21 mouse cellular contexts compared by ENCODE assay signal in the genomic region with DNA sequence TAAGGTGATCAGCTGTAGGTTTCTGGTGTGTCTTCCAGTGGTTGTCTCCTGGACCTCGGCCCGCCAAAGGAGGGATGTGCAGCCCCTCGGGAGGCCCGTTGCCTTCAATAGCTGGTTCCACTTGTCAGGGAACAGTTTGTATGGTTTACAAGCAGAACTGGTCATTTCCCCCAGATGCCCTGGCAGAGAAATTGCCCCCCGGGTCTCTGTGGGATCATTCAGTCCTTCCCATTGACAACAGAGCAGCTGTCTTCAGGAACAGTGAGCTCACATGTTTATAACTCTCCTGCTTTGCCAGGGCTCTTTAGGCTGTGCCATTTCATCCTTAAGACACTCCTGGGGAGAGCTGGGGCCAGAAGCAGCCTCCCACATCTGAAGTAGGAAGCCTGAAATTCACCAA. TPM values are rescaled to one million over a fixed set of nuclear protein-coding genes. Genes with fewer than 3 reads are reported as not detected.
DNase-seq lines count a peak whose midpoint lies in the region; ATAC-seq and TF ChIP-seq lines count a peak whose summit lies in the region.
"Had no signal": no experiment of that assay in that cellular context is flagged by ENCODE, and none has a peak within 500 bp of the region (broad histone marks: within the 10 kb centered on the region; RNA-seq: fewer than 3 reads in every experiment).

No protein-coding gene starts in this region.

- no peaks in the 10 kb centered on the region for H3K9me3 ChIP-seq in hindbrain, postnatal 0 days (ENCODE audit: low read length)
- no peaks in the 10 kb centered on the region for H3K9me3 ChIP-seq in hindbrain, embryonic 14.5 days (ENCODE audit: control insufficient read depth, low read length)
- H3K9me3 ChIP-seq in embryonic facial prominence, embryonic 15.5 days (replicated peaks): no peaks in the 10 kb centered on the region
- H3K9me3 ChIP-seq: heart, embryonic 12.5 days; liver, embryonic 12.5 days; neural tube, embryonic 12.5 days had no signal

- peak; percentile 63 for DNase-seq in cerebellum, adult 11-12 months
- DNase-seq in cerebellum, postnatal 36 days: no peak
- peak; percentile 52 for DNase-seq in hindbrain, postnatal 0 days (ENCODE audit: low spot score)
- no peak for DNase-seq in hindbrain, embryonic 14.5 days (ENCODE audit: low spot score)
- DNase-seq in brain, adult 2 months (ENCODE audit: low read depth, low spot score): peak; percentile 37
- DNase-seq in ovary, postnatal 36 days (ENCODE audit: low spot score): no peak
- no peak for DNase-seq in embryo, embryonic 10 days (ENCODE audit: low spot score)
- DNase-seq: adrenal gland, postnatal 14 days; kidney, adult 18-20 months; layer of hippocampus, postnatal 36 days; lung, adult 2 months; right cerebral cortex, postnatal 14 days; spleen, adult 18-20 months; thymus, adult 2 months had no signal

- no peak for ATAC-seq in hindbrain, postnatal 0 days
- ATAC-seq in hindbrain, embryonic 14.5 days (ENCODE audit: low FRiP score): no peak
- no peak for ATAC-seq in embryonic facial prominence, embryonic 15.5 days (ENCODE audit: insufficient number of reproducible peaks, low FRiP score, low TSS enrichment, low read depth)
- ATAC-seq: forebrain, embryonic 16.5 days; hindbrain, embryonic 16.5 days; liver, embryonic 12.5 days had no signal

- WGBS in hindbrain, postnatal 0 days: 38% methylated on average over 5 of the region's 5 CpGs
- 49% methylated on average over 5 of the region's 5 CpGs for WGBS in hindbrain, embryonic 14.5 days
- WGBS in embryonic facial prominence, embryonic 15.5 days: 44% methylated on average over 5 of the region's 5 CpGs

- H3K36me3 ChIP-seq in hindbrain, postnatal 0 days (ENCODE audit: insufficient read depth, low read length): peaks cover 9% of the 10 kb centered on the region; the same call in 1 of the 2 replicates
- H3K36me3 ChIP-seq in hindbrain, embryonic 14.5 days (replicated peaks; ENCODE audit: control insufficient read depth, insufficient read depth): peaks cover 38% of the 10 kb centered on the region
- peaks cover 19% of the 10 kb centered on the region for H3K36me3 ChIP-seq in embryonic facial prominence, embryonic 15.5 days

- no peak overlapping the region for H3K27ac ChIP-seq in hindbrain, postnatal 0 days
- no peak overlapping the region for H3K27ac ChIP-seq in hindbrain, embryonic 14.5 days
- H3K27ac ChIP-seq in embryonic facial prominence, embryonic 15.5 days (replicated peaks): peak overlapping the region; percentile 80
- H3K27ac ChIP-seq: kidney, postnatal 0 days; liver, embryonic 12.5 days; neural tube, embryonic 12.5 days had no signal

- TF ChIP-seq CTCF in hindbrain, postnatal 0 days (IDR thresholded peaks at IDR 0.05; ENCODE audit: low read depth): no peak

- H3K4me3 ChIP-seq in hindbrain, postnatal 0 days (ENCODE audit: low read length): no peak overlapping the region
- H3K4me3 ChIP-seq in hindbrain, embryonic 14.5 days (replicated peaks; ENCODE audit: low read length): no peak overlapping the region
- no peak overlapping the region for H3K4me3 ChIP-seq in embryonic facial prominence, embryonic 15.5 days (replicated peaks)
- H3K4me3 ChIP-seq: heart, embryonic 12.5 days; liver, embryonic 12.5 days; neural tube, embryonic 12.5 days had no signal

- no peak overlapping the region for H3K9ac ChIP-seq in hindbrain, postnatal 0 days (replicated peaks; ENCODE audit: low read length)
- H3K9ac ChIP-seq in hindbrain, embryonic 14.5 days: no peak overlapping the region
- no peak overlapping the region for H3K9ac ChIP-seq in embryonic facial prominence, embryonic 15.5 days
- H3K9ac ChIP-seq: heart, embryonic 12.5 days; liver, embryonic 12.5 days; neural tube, embryonic 12.5 days had no signal

- no peaks in the 10 kb centered on the region for H3K27me3 ChIP-seq in hindbrain, postnatal 0 days (ENCODE audit: insufficient read depth, low read length)
- H3K27me3 ChIP-seq in hindbrain, embryonic 14.5 days (ENCODE audit: control insufficient read depth, insufficient read depth, low read length): 0 out of 2 replicates have a peak, but pooled peaks cover 3% of the 10 kb centered on the region
- no peaks in the 10 kb centered on the region for H3K27me3 ChIP-seq in embryonic facial prominence, embryonic 15.5 days
- H3K27me3 ChIP-seq: heart, embryonic 12.5 days; neural tube, embryonic 12.5 days had no signal

- peaks cover 12% of the 10 kb centered on the region for H3K4me1 ChIP-seq in hindbrain, postnatal 0 days (ENCODE audit: insufficient read depth, low read length)
- no peaks in the 10 kb centered on the region for H3K4me1 ChIP-seq in hindbrain, embryonic 14.5 days (replicated peaks; ENCODE audit: control insufficient read depth, insufficient read depth, low read length)
- H3K4me1 ChIP-seq in embryonic facial prominence, embryonic 15.5 days: peaks cover 51% of the 10 kb centered on the region
- H3K4me1 ChIP-seq: heart, embryonic 12.5 days; liver, embryonic 12.5 days had no signal

- no peak overlapping the region for H3K4me2 ChIP-seq in hindbrain, postnatal 0 days (ENCODE audit: low read depth, low read length)
- no peak overlapping the region for H3K4me2 ChIP-seq in hindbrain, embryonic 14.5 days (replicated peaks)
- no peak overlapping the region for H3K4me2 ChIP-seq in embryonic facial prominence, embryonic 15.5 days (replicated peaks)
- H3K4me2 ChIP-seq: heart, embryonic 12.5 days; liver, embryonic 12.5 days; neural tube, embryonic 12.5 days had no signal

RNA-seq across cellular contexts. Expression of gene Slc35b1, which starts 9.6 kb away (rescaled TPM):
- 107 and 109 TPM in 2 replicates for total RNA-seq in hindbrain, postnatal 0 days (2014; rRNA removed)
- 158 and 159 TPM in 2 replicates for polyA plus RNA-seq in hindbrain, postnatal 0 days (2015; fragmentation: Nextera tagmentation; extraction: Ambion mirVana)
- polyA plus RNA-seq in hindbrain, embryonic 14.5 days (2014; fragmentation: Nextera tagmentation; extraction: Ambion mirVana): 144 and 153 TPM in 2 replicates
- polyA plus RNA-seq in embryonic facial prominence, embryonic 15.5 days (2015; fragmentation: Nextera tagmentation; extraction: Ambion mirVana): 100 TPM in 2 replicates

RNA-seq across cellular contexts. Expression of gene Spop, which starts 19.8 kb away (rescaled TPM):
- 49.8 and 51.1 TPM in 2 replicates for total RNA-seq in hindbrain, postnatal 0 days (2014; rRNA removed)
- polyA plus RNA-seq in hindbrain, postnatal 0 days (2015; fragmentation: Nextera tagmentation; extraction: Ambion mirVana): 210 and 212 TPM in 2 replicates
- 160 and 167 TPM in 2 replicates for polyA plus RNA-seq in hindbrain, embryonic 14.5 days (2014; fragmentation: Nextera tagmentation; extraction: Ambion mirVana)
- 172 and 189 TPM in 2 replicates for polyA plus RNA-seq in embryonic facial prominence, embryonic 15.5 days (2015; fragmentation: Nextera tagmentation; extraction: Ambion mirVana)

RNA-seq across cellular contexts. Expression of gene Fam117a, which starts 57.3 kb away (rescaled TPM):
- total RNA-seq in hindbrain, postnatal 0 days (2014; rRNA removed): 5.6 and 10.7 TPM in 2 replicates
- polyA plus RNA-seq in hindbrain, postnatal 0 days (2015; fragmentation: Nextera tagmentation; extraction: Ambion mirVana): 1.9 and 2.8 TPM in 2 replicates
- polyA plus RNA-seq in hindbrain, embryonic 14.5 days (2014; fragmentation: Nextera tagmentation; extraction: Ambion mirVana): 2.8 and 3.5 TPM in 2 replicates
- polyA plus RNA-seq in embryonic facial prominence, embryonic 15.5 days (2015; fragmentation: Nextera tagmentation; extraction: Ambion mirVana): 15.5 and 17.0 TPM in 2 replicates

Comparison
In these comparisons a context has a peak if more than half of its experiments do, and no peak if none do; other contexts are left out.
1. DNase-seq: peak in cerebellum, adult 11-12 months (single experiment), hindbrain, postnatal 0 days (single experiment) and brain, adult 2 months (single experiment); none in cerebellum, postnatal 36 days (0 of 2), hindbrain, embryonic 14.5 days (single experiment), ovary, postnatal 36 days (single experiment) and embryo, embryonic 10 days (single experiment).